Mouse (Mus musculus): Measurements from ENCODE around the gene Slc12a1. TPM values are rescaled to one million over a fixed set of nuclear protein-coding genes. Genes with fewer than 3 reads are reported as not detected.
"Not testable (repeated sequence)": the region's sequence is repeated elsewhere in the genome, so short reads cannot be mapped to it uniquely, and the experiment has no call there.

Gene Slc12a1
- not detected for total RNA-seq (2022)

DNA sequence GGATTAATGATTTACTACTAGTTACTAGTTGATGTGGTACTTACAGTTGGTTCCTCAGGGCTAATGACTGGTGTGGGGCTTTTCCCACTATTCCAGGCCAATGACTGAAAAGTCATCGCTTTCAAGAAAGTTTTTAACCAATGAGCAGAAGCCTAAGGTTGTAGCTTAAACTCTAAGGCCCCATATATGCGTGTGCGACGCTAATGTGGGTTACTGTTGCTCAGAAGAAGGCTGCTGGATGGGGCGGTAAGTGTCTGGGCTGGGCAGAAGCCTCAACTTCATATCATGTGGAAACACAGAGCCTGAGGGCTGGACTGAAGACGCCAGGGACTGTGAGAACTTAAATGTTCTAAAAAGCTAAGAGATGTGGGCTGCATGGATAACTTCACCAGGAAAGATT is at the start of gene Slc12a1:
Gene Slc12a1 (plus strand): TSS at position 118 of the 400 bp plus-strand sequence.
- no peak for DNase-seq (ENCODE audit: low spot score)

DNA sequence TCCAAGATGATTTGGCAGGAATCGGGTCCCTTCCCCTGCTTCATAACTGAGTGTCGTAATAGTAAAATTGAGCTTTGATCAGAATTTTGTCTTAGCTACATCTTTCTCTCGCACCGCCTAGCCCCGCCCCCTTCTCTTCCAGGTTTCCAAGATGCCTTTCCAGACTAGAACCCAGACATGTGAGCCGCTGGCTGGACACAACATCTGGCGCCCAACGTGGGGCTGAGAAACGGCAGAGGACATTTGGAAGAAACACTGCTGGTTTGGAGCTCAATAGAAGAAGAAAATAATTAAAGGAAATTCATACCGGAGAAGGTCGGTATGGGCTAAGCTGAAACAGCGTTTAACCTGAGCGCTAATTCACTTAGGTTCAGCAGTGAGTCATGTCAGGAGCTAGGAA is 47.8 kb upstream of the Slc12a1 start:
- not testable (repeated sequence) for DNase-seq (ENCODE audit: low spot score)

DNA sequence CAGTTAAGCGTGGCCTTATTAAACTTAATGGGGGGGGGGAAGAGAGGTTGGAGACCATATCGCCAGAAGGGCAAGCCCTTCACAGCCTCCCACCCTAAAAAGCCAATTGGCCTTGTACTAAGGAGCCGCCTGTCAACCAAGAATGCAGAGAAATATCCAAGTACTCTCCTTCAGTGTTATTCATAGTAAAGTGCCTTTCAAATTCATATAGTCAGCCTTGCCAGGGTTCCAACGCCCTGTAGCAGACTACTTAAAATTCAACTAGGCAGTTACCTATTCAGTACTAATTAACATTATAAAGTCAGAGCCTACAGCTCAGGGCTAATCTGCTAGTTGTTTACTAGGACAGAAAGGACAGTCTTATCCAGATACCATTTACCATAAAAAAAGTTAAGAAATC is 45.8 kb upstream of the Slc12a1 start:
- DNase-seq (ENCODE audit: low spot score) = not testable (repeated sequence)

DNA sequence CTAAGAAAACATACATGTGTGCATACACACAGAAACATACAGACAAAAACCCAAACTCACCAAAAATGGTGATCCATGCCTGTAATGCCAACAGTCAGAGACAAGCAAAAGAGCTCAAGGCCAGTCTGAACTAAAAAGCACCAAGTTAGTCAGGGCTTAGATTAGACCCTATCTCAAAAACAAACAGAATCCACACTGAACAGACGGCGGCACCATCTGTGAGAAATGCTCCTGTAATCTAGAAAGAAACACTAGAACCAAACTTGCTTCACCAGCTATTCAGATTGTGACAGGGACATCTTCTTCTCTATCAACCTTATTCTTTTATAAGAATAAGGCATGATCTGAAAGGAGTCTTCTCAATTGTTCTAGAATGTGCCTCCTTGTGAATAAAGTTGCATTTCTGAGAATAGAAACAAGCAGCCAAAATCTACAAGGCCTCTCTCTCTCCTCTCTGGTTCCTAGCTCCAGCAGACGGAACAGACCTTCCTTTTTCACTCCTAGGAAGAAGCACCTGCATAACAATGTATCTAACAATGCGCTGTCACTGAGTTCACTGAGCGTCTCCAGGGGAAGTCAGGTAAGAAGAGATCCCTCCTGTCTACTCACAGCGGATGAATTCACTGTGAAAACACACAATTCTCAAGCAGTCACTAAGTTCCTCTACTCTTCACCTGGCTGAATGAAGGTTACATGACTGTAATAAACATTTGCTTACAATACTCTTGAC is 32.8 kb upstream of the Slc12a1 start:
- DNase-seq (ENCODE audit: low spot score) = no peak

DNA sequence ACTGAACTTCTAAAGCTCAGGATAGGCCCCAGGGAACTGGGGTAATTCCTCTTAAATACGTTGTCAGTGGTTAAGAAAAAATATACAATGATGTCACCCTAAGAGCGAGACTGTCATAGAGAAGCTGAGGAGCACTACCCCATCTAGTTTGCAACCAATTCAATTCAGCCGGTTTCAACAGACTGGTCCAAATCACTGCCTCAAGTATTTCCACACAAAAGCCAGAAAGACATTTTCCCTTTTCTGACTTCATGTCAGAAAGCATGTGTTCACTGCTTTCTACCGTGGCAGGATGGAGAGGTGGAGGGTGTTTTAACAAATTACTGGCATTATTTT is 30.0 kb upstream of the Slc12a1 start:
- no peak for DNase-seq (ENCODE audit: low spot score)

DNA sequence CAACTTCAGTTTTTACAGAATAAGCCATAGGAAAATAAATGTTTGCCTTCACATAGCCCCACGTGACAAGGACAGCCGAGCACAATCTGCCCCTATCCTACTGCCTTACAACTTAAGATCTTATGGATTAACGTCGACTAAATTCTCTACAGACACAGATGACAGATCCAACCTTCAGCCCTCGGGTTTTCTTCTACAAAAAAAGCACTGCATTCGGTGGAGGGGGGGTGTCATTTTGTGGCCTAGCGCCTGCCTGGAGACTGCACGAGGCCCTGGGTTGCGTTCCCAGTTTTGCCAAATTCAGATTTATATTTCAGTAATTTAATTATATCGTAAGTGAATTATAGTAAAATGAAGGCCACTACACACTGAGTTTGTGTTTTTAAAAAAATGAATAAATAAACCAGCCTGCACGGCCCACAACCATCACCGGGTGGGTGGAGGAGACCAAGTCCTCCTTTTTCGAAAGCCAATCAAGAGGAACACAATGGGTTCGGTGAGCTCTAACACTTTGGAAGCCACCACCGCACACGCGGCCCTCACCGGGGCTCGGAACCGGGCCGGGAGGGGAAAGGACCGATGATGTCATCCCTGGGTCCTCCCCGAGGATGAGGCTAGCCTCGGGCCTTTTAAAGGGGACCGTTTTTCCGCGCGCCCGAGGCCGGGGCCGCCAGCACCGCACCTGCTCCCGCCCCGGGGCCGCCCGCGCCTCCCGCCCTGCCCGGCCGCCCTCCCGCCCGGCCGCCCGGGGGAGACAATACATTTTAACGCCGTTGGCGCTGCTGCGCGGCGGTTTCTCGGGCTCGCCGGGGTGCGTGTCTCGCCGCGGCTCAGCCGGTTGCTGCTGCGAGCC is 29.5 kb upstream of the Slc12a1 start:
- peak; percentile 41 for DNase-seq (ENCODE audit: low spot score)

DNA sequence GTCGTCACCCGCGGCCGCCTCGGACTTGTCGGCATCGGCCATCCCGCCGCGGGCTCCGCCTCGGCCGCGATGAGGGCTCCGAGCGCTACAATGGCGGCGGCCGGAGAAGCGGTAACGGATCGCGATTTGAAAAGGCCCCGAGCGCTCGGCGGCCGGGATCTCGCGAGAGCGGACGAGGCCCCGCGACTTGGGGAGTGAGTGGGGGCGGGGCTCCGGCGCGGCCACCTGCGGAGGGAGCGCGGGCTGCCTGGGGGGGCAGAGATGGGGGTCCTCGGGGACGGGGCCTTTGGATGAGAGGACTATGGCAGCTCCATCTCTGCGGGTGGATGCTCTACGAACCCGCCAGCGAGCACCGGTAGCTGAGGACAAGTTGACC is 28.8 kb upstream of the Slc12a1 start, which contains the start of gene Myef2:
Gene Myef2 (minus strand): TSS at position 185 of the 376 bp plus-strand sequence.
- peak; percentile 64 for DNase-seq (ENCODE audit: low spot score)

DNA sequence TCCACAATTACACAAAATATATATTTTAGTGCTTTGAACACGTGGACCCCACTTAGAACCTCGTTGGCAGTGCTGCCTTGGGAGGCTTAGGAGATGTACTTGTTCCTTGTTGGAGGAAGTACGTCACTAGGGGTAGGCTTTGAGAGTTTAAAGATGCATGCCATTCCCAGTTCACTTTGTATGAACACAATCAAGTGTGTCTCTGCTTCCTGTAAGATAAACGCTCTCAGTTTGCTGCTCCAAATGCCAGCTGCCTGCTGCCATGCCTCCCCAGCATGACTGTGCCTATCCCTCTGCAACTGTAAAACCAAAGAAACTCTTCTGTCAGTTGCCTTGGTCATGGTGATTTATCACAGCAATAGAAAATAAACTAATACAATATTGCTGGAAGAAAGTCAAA is 26.5 kb upstream of the Slc12a1 start:
- DNase-seq (ENCODE audit: low spot score) = no peak

DNA sequence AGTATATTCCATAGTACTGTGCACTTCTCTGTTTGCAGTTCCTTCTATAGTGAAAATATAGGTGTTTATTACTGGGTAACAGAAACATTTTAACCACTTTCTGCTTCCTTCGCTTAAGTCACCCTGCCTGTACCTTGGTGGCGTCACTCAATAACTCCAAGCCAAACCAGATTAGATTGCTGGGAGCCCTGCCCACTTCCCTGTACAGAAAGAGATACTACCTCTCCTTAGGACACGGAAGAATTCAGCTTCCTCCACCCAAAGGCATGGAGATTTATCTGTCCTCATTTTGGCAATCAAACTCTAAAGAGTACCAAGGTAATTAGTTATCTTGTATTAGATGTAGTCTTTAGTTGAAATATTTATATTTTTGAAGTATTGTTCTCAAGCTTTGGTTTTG is 25.5 kb upstream of the Slc12a1 start:
- DNase-seq (ENCODE audit: low spot score) = no peak

DNA sequence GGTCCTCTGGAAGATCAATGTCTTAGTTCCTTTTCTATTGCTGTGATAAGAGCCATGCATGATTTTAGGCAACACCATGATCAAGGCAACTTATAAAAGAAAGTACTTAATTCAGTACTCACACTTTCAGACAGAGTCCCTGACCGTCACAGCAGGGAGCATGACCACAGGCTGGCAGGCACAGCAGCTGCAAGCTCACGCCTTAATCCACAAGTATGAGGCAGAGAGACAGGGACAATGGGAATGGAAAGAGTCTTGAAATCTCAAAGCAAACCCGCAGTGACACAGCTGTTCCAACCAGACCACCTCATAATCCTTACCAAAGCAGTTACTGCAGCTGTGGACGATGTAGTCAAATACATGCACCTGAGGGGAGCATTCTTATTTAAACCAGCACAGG is 18.2 kb upstream of the Slc12a1 start:
- no peak for DNase-seq (ENCODE audit: low spot score)

DNA sequence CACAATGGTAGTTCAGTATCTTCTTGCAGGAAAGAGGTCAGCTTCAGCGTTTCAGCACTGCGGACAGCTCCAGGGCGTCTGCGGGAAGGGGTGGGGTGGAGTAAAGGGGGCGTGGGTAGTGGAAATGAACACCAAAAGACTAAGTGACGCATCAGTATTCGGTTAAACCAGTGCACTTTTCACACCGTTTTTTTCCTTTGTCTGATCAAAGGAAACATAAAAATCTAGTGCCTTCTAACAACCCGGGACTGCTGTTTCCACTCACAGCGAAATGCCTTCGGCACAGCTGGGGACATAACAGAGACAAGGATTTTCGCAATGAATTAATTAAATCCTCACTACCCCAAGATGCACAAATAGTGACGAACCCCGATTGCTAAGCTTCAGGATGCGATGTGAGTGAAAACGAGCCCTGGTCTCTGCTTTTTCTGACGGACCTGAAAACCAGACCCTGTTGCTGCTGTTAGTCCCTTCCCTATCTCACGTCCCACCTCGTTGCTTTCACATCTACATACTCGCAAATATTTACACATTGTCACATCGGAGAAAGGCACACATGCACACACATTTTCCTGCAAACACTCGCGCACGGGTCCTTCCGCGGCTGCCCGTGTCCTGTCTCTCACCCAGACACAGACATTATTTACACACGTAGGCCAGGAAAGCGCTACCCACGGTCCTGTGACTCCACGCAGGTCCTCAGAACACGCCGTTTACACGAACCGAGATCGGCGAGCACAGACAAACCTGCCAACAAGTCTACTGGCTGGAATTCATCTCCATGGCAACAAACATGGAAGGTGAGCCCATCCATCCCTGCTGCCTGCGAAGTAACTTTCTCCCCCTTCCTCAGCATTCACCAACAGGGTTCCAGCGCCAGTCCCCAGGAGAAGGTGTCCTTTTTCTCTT is 16.1 kb upstream of the Slc12a1 start, which contains the start of gene Ctxn2:
Gene Ctxn2 (plus strand): TSS at position 790 of the 909 bp plus-strand sequence.
- DNase-seq (ENCODE audit: low spot score) = peak; percentile 47

DNA sequence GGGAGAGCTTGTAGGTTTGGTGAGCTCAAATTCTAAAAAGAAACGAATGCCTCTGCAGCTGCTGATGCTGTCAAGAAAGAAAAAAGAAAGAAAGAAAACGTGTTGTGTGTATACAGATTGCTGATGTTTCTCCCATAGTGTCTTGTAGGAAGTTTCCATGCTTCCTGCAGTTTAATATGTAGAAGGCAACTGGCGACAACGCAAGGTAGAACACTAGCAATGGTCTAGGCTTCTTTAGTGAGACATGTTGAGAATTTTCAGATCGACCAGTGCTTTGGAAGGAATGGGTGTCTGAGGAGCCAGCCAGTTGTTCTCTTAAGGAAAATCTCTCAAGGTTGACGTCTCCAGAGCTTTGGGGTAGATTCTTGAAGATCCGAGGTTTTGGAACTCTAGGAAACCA is 15.5 kb upstream of the Slc12a1 start:
- DNase-seq (ENCODE audit: low spot score) = no peak

DNA sequence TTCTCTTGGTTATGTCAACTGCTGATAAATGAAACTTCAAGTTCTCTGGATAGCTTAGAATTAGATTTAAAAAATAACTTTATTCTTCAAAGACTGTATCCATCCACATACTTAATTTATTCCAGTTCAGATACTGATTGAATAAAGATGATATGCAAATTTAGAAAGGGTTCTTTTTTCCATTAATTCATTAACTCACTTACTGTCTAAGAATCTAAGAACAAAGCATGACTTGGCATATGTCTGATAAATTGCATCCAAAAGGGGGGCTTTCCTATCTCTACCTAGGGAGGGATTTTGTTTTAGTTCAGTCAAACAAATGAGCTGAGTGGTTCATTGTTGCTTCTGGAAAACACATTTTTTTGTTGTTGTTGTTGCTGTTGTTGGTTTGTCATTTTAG is 10.0 kb upstream of the Slc12a1 start:
- DNase-seq (ENCODE audit: low spot score) = no peak

DNA sequence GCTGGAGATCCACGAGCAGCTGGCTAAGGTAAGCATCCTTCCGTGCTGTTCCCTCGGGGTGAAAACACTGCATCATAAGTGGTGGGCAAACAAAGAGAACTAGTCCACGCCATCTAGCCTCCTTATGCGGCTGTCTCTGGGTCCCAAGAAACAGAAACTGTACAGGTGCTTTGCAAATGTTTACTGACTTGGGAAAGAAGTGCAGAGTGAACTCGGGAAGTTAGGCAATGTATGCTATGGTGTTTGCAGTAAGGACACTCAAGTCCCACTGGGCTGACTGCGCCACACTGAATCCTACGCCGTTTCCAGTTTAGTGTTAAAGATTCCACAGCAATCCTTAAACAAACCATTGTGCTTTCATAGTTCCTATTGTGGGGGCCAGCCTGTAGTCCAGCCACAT is 2.0 kb downstream of the Slc12a1 start:
- no peak for DNase-seq (ENCODE audit: low spot score)

DNA sequence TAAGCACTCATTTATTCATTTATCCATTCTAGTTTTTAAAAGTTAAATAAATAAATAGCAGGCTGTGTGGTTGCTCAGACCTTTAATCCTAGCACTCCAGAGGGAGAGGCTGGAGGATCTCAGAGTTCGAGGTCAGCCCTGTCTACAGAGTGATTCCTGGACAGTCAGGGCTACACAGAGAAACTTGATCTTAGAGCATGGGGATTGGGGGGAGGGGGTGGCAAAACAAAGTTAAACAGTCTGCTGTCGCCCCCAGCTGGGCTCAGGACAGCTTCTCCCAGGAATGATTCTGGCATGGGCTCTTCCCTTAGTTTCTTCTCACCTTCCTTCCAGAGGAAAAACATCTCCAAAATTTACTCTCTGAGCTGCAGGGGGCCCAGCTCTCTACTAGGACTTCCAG is 3.2 kb downstream of the Slc12a1 start:
- DNase-seq (ENCODE audit: low spot score) = no peak

DNA sequence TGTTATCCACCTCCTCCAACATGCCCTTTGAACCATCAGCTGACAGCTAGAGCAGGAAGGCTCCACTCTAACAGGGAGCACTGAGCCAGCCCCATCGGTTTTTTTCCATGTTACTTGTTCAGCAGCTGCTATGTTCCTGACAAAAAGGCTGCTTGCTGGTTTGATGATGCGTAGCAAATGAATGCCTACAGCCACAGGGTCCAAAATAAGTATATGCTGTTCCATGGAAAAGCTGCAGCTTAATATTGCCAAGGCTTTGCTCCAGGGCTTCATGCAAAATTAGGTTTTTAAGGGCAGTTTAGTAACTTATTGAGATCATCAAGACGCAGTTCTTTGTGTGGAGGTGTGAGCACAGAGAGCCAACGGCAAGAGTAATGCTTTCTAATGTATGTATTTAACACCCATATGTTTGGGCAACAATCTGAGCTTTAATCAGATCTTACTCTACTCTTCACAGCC is 9.7 kb downstream of the Slc12a1 start:
- no peak for DNase-seq (ENCODE audit: low spot score)

DNA sequence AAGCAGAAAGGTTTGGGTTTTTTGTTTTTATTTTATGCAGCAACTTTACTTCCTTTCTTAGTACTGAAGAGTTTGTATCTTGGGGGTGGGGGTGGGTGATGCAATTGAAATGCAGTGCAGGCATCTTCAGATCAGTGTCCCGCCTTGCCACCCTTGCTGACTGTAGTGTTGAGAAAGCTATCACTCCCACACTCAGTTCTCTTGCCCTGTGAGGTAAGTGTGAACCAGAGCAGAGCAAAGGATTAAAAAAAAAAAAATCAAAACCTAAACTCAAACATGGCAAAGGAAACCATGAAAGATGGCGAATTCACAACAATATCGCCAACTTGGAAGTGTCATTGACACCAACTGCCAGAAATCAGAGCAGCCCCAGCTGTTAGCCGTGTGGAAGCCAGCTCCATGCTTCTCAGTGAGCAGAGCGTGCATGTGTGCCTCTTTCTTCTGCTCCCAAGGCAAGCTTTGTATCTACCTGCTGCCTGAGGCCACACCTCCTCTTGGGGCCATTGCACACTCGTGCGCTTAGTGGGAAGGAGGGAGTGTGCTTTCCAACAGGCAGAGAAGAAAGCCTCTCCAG is 26.0 kb downstream of the Slc12a1 start:
- DNase-seq (ENCODE audit: low spot score) = no peak

DNA sequence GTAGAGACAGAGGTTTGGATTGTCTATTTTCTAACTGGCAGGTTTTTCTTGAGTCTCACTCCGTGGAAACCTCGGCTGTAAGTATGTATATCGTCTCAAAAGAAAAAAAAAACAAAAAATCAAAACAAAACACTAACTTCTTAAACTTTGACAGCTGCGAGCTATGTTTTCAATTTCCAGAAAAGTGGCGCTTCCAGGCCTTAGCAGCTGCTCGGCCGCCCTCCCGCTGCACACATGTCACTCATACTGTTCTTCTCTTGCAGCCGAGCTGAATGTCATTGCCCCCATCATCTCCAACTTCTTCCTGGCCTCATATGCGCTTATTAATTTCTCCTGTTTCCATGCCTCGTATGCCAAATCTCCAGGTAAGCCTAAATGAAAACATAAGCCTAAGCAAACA is 35.6 kb downstream of the Slc12a1 start:
- DNase-seq (ENCODE audit: low spot score) = no peak

DNA sequence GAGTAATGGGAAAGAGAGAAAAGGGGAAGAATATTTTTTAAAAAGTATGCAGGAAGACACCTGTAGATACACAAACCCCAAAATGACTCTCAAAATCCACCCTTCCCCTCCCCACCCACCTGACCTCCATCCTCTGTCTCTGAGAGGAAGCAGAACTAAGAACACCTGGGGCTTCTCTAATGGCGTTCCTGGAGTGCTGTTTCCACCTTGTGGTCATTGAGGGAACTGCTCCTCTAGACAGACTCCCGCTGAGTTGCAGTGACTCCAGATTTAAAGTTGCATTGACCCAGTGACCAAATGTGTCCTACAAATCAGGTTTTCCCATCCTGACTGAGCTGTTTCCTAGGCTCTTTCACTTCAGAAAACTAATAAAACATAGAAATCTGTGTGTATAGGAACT is 36.9 kb downstream of the Slc12a1 start:
- DNase-seq (ENCODE audit: low spot score) = peak; percentile 56

DNA sequence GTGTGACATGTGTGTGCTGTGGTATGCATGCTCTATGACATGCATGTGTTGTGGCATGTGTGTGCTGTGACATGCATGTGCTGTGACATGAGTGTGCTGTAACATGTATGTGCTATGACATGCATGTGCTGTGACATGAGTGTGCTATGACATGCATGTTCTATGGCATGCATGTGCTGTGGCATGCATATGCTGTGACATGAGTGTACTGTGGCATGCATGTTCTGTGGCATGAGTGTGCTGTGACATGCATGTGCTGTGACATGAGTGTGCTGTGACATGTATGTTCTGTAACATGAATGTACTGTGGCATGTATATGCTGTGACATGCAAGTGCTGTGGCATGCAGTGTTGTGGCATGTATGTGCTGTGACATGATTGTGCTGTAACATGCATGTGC is 40.6 kb downstream of the Slc12a1 start:
- no peak for DNase-seq (ENCODE audit: low spot score)

DNA sequence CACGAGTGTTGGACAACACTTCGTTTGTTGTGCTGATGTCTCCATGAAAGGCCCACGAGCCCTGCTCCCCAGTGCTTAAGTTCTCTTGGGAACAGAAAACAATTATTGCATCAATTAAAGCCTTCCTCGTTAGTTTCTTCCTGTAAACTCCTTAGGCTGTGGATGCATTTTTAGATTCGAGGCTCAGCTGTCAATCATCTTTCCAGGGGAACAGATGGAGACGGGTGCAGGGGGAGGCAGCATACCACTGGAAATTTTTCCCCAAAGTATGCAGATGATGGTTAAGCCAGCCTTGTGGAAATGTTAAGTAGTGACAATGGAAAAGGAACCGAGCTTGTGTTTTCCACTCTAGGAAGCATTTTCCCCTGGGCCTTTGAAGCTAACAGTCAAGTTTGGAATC is 44.5 kb downstream of the Slc12a1 start:
- no peak for DNase-seq (ENCODE audit: low spot score)
